Mouse (Mus musculus): ENCODE data around the gene Hist1h2ag. TPM values are rescaled to one million over a fixed set of nuclear protein-coding genes. Genes with fewer than 3 reads are reported as not detected.

The Hist1h2ag gene
- polyA plus RNA-seq (2014; fragmentation: Illumina TruSeq; extraction: RNeasy Lipid Tissue Mini Kit (QIAGEN cat#74804); ENCODE audit: low read depth, low replicate concordance): not detected

GRCm38 (mm10) chr13:22042568-22043502, at the start of gene Hist1h2ag, which contains the start of gene Hist1h2bj:
TSS of gene Hist1h2ag (minus strand) at chr13:22042944.
TSS of gene Hist1h2bj (plus strand) at chr13:22043214.

GRCm38 (mm10) chr13:22084140-22084539, 41.4 kb upstream of the Hist1h2ag start, which contains the start of gene Vmn1r188:
TSS of gene Vmn1r188 (plus strand) at chr13:22084440.

GRCm38 (mm10) chr13:22041142-22041536, 1.6 kb downstream of the Hist1h2ag start, which contains the start of gene Hist1h4i:
TSS of gene Hist1h4i (minus strand) at chr13:22041362.

GRCm38 (mm10) chr13:22035267-22036148, 7.2 kb downstream of the Hist1h2ag start, which contains the start of the genes Hist1h2ah and Hist1h2bk:
TSS of gene Hist1h2ah (minus strand) at chr13:22035568.
TSS of gene Hist1h2bk (plus strand) at chr13:22035870.

GRCm38 (mm10) chr13:22009642-22010041, 33.1 kb downstream of the Hist1h2ag start, which contains the start of gene Prss16:
TSS of gene Prss16 (minus strand) at chr13:22009742.

Other genes starting within 250 kb of the Hist1h2ag start
- not detected for gene Hist1h2bq, start 232.7 kb downstream of the Hist1h2ag start, polyA plus RNA-seq (2014; fragmentation: Illumina TruSeq; extraction: RNeasy Lipid Tissue Mini Kit (QIAGEN cat#74804); ENCODE audit: low read depth, low replicate concordance)
- not detected for gene Hist1h2ao, start 232.5 kb downstream of the Hist1h2ag start, polyA plus RNA-seq (2014; fragmentation: Illumina TruSeq; extraction: RNeasy Lipid Tissue Mini Kit (QIAGEN cat#74804); ENCODE audit: low read depth, low replicate concordance)
- gene Hist1h4m, start 231.2 kb downstream of the Hist1h2ag start, polyA plus RNA-seq (2014; fragmentation: Illumina TruSeq; extraction: RNeasy Lipid Tissue Mini Kit (QIAGEN cat#74804); ENCODE audit: low read depth, low replicate concordance): not detected
- not detected for gene Hist1h4n, start 210.7 kb downstream of the Hist1h2ag start, polyA plus RNA-seq (2014; fragmentation: Illumina TruSeq; extraction: RNeasy Lipid Tissue Mini Kit (QIAGEN cat#74804); ENCODE audit: low read depth, low replicate concordance)
- gene Hist1h2ap, start 209.4 kb downstream of the Hist1h2ag start, polyA plus RNA-seq (2014; fragmentation: Illumina TruSeq; extraction: RNeasy Lipid Tissue Mini Kit (QIAGEN cat#74804); ENCODE audit: low read depth, low replicate concordance): not detected
- 0.57 TPM for gene Hist1h2br, start 209.2 kb downstream of the Hist1h2ag start, polyA plus RNA-seq (2014; fragmentation: Illumina TruSeq; extraction: RNeasy Lipid Tissue Mini Kit (QIAGEN cat#74804); ENCODE audit: low read depth, low replicate concordance)
- gene Zfp184, start 97.8 kb downstream of the Hist1h2ag start, polyA plus RNA-seq (2014; fragmentation: Illumina TruSeq; extraction: RNeasy Lipid Tissue Mini Kit (QIAGEN cat#74804); ENCODE audit: low read depth, low replicate concordance): 2.7 TPM
- not detected for gene Pom121l2, start 61.8 kb downstream of the Hist1h2ag start, polyA plus RNA-seq (2014; fragmentation: Illumina TruSeq; extraction: RNeasy Lipid Tissue Mini Kit (QIAGEN cat#74804); ENCODE audit: low read depth, low replicate concordance)
- gene Prss16, start 33.2 kb downstream of the Hist1h2ag start, polyA plus RNA-seq (2014; fragmentation: Illumina TruSeq; extraction: RNeasy Lipid Tissue Mini Kit (QIAGEN cat#74804); ENCODE audit: low read depth, low replicate concordance): not detected
- not detected for gene Hist1h2ah, start 7.4 kb downstream of the Hist1h2ag start, polyA plus RNA-seq (2014; fragmentation: Illumina TruSeq; extraction: RNeasy Lipid Tissue Mini Kit (QIAGEN cat#74804); ENCODE audit: low read depth, low replicate concordance)
- gene Hist1h2bk, start 7.1 kb downstream of the Hist1h2ag start, polyA plus RNA-seq (2014; fragmentation: Illumina TruSeq; extraction: RNeasy Lipid Tissue Mini Kit (QIAGEN cat#74804); ENCODE audit: low read depth, low replicate concordance): not detected
- gene Hist1h4i, start 1.6 kb downstream of the Hist1h2ag start, polyA plus RNA-seq (2014; fragmentation: Illumina TruSeq; extraction: RNeasy Lipid Tissue Mini Kit (QIAGEN cat#74804); ENCODE audit: low read depth, low replicate concordance): 3.4 TPM
- not detected for gene Hist1h2bj, start 270 bp upstream of the Hist1h2ag start, polyA plus RNA-seq (2014; fragmentation: Illumina TruSeq; extraction: RNeasy Lipid Tissue Mini Kit (QIAGEN cat#74804); ENCODE audit: low read depth, low replicate concordance)
- not detected for gene Vmn1r188, start 41.5 kb upstream of the Hist1h2ag start, polyA plus RNA-seq (2014; fragmentation: Illumina TruSeq; extraction: RNeasy Lipid Tissue Mini Kit (QIAGEN cat#74804); ENCODE audit: low read depth, low replicate concordance)
- not detected for gene Vmn1r189, start 62.9 kb upstream of the Hist1h2ag start, polyA plus RNA-seq (2014; fragmentation: Illumina TruSeq; extraction: RNeasy Lipid Tissue Mini Kit (QIAGEN cat#74804); ENCODE audit: low read depth, low replicate concordance)
- not detected for gene Vmn1r191, start 141.0 kb upstream of the Hist1h2ag start, polyA plus RNA-seq (2014; fragmentation: Illumina TruSeq; extraction: RNeasy Lipid Tissue Mini Kit (QIAGEN cat#74804); ENCODE audit: low read depth, low replicate concordance)
- gene Vmn1r192, start 148.2 kb upstream of the Hist1h2ag start, polyA plus RNA-seq (2014; fragmentation: Illumina TruSeq; extraction: RNeasy Lipid Tissue Mini Kit (QIAGEN cat#74804); ENCODE audit: low read depth, low replicate concordance): not detected
- not detected for gene Vmn1r193, start 180.2 kb upstream of the Hist1h2ag start, polyA plus RNA-seq (2014; fragmentation: Illumina TruSeq; extraction: RNeasy Lipid Tissue Mini Kit (QIAGEN cat#74804); ENCODE audit: low read depth, low replicate concordance)
- gene Vmn1r194, start 201.3 kb upstream of the Hist1h2ag start, polyA plus RNA-seq (2014; fragmentation: Illumina TruSeq; extraction: RNeasy Lipid Tissue Mini Kit (QIAGEN cat#74804); ENCODE audit: low read depth, low replicate concordance): not detected
- gene Vmn1r195, start 227.6 kb upstream of the Hist1h2ag start, polyA plus RNA-seq (2014; fragmentation: Illumina TruSeq; extraction: RNeasy Lipid Tissue Mini Kit (QIAGEN cat#74804); ENCODE audit: low read depth, low replicate concordance): not detected
- not detected for gene Vmn1r196, start 247.0 kb upstream of the Hist1h2ag start, polyA plus RNA-seq (2014; fragmentation: Illumina TruSeq; extraction: RNeasy Lipid Tissue Mini Kit (QIAGEN cat#74804); ENCODE audit: low read depth, low replicate concordance)

Data from kidney, adult 10 weeks (tissue).